Mouse (Mus musculus): ENCODE data around the gene Pepd.

Pepd gene

GRCm38 (mm10) chr7:35055619-35056435, 143.6 kb downstream of the Pepd start:
- peak; percentile 45 to 59 for DNase-seq (ENCODE audit: low spot score in 2 of 2)

GRCm38 (mm10) chr7:35056436-35056864, 144.3 kb downstream of the Pepd start, which contains the start of gene Cebpg:
TSS of gene Cebpg (minus strand) at chr7:35056573.
- peak; percentile 94 to 95 for DNase-seq (ENCODE audit: low spot score in 2 of 2)

GRCm38 (mm10) chr7:35056999-35057398, 144.8 kb downstream of the Pepd start:
- DNase-seq (ENCODE audit: low spot score in 2 of 2): no peak

- DNase-seq (ENCODE audit: low spot score in 2 of 2): no peak
Observed at GRCm38 (mm10) chr7:35057569-35057968, 145.4 kb downstream of the Pepd start.

- DNase-seq (ENCODE audit: low spot score in 2 of 2): no peak
Observed at GRCm38 (mm10) chr7:35058329-35058728, 146.2 kb downstream of the Pepd start.

- no peak for DNase-seq (ENCODE audit: low spot score in 2 of 2)
Observed at GRCm38 (mm10) chr7:35059467-35059866, 147.3 kb downstream of the Pepd start.

GRCm38 (mm10) chr7:35064286-35065258, 152.4 kb downstream of the Pepd start:
- DNase-seq (ENCODE audit: low spot score in 2 of 2): no peak

- no peak for DNase-seq (ENCODE audit: low spot score in 2 of 2)
Observed at GRCm38 (mm10) chr7:35065958-35066357, 153.8 kb downstream of the Pepd start.

- DNase-seq (ENCODE audit: low spot score in 2 of 2): no peak
Observed at GRCm38 (mm10) chr7:35066640-35067212, 154.5 kb downstream of the Pepd start.

GRCm38 (mm10) chr7:35076645-35077044, 164.5 kb downstream of the Pepd start:
- no peak for DNase-seq (ENCODE audit: low spot score in 2 of 2)

GRCm38 (mm10) chr7:35080843-35081338, 168.7 kb downstream of the Pepd start:
- no peak for DNase-seq (ENCODE audit: low spot score in 2 of 2)

- no peak for DNase-seq (ENCODE audit: low spot score in 2 of 2)
Observed at GRCm38 (mm10) chr7:35081406-35082104, 169.4 kb downstream of the Pepd start.

GRCm38 (mm10) chr7:35084565-35085360, 172.6 kb downstream of the Pepd start:
- DNase-seq (ENCODE audit: low spot score in 2 of 2): no peak

- peak; percentile 10 to 13 for DNase-seq (ENCODE audit: low spot score in 2 of 2)
Observed at GRCm38 (mm10) chr7:35086271-35086861, 174.2 kb downstream of the Pepd start.

GRCm38 (mm10) chr7:35090550-35090949, 178.4 kb downstream of the Pepd start:
- no peak for DNase-seq (ENCODE audit: low spot score in 2 of 2)

Data from right cerebral cortex, postnatal 36 days (tissue).